Mouse (Mus musculus) adrenal gland, postnatal 4 days (tissue): ENCODE measurements around the gene Dek. TPM values are rescaled to one million over a fixed set of nuclear protein-coding genes. Genes with fewer than 3 reads are reported as not detected.

Experiments used
- DNase-seq, 2 experiments: peaks; one replicate each; pipeline ENCODE4 v3.0.0; 2021 to 2022; ENCODE audit warnings: low spot score in 2 of 2, mixed read lengths in 2 of 2
- total RNA-seq, 2 experiments: library from RNA; stranded (reverse); gene quantifications; 2 replicates each; pipeline ENCODE4 v1.2.3; 2021

The Dek gene
- total RNA-seq, 2 experiments from 2014 or later, result 122 to 142 TPM

- no peak for DNase-seq
Measured at GRCm38 (mm10) chr13:47112056-47112455, 6.1 kb upstream of the Dek start.

GRCm38 (mm10) chr13:47111185-47111584, 5.2 kb upstream of the Dek start:
- DNase-seq, result no peak

GRCm38 (mm10) chr13:47109239-47109638, 3.2 kb upstream of the Dek start:
- DNase-seq, result no peak

GRCm38 (mm10) chr13:47106580-47106888, 533 bp upstream of the Dek start:
- DNase-seq, result no peak

GRCm38 (mm10) chr13:47104856-47105541, 1.0 kb downstream of the Dek start:
- no peak for DNase-seq

GRCm38 (mm10) chr13:47104146-47104545, 1.9 kb downstream of the Dek start:
- DNase-seq, result no peak

- DNase-seq, result no peak
Measured at GRCm38 (mm10) chr13:47100587-47100986, 5.4 kb downstream of the Dek start.

- no peak for DNase-seq
Measured at GRCm38 (mm10) chr13:47099265-47099664, 6.7 kb downstream of the Dek start.

- DNase-seq, result no peak
Measured at GRCm38 (mm10) chr13:47096591-47096990, 9.4 kb downstream of the Dek start.

GRCm38 (mm10) chr13:47093791-47094190, 12.2 kb downstream of the Dek start:
- no peak for DNase-seq

- DNase-seq, result no peak
Measured at GRCm38 (mm10) chr13:47089271-47089670, 16.7 kb downstream of the Dek start.

GRCm38 (mm10) chr13:47088433-47088832, 17.6 kb downstream of the Dek start:
- no peak for DNase-seq

GRCm38 (mm10) chr13:47080905-47081505, 25.0 kb downstream of the Dek start:
- no peak for DNase-seq

- no peak for DNase-seq
Measured at GRCm38 (mm10) chr13:47078799-47079198, 27.2 kb downstream of the Dek start.

- DNase-seq, result no peak
Measured at GRCm38 (mm10) chr13:47077367-47077766, 28.6 kb downstream of the Dek start.

GRCm38 (mm10) chr13:47076156-47076555, 29.8 kb downstream of the Dek start:
- no peak for DNase-seq

GRCm38 (mm10) chr13:47072484-47072883, 33.5 kb downstream of the Dek start:
- no peak for DNase-seq

GRCm38 (mm10) chr13:47071871-47072270, 34.1 kb downstream of the Dek start:
- no peak for DNase-seq

GRCm38 (mm10) chr13:47070329-47071080, 35.5 kb downstream of the Dek start:
- DNase-seq, result no peak

- DNase-seq, result no peak
Measured at GRCm38 (mm10) chr13:47067001-47067400, 39.0 kb downstream of the Dek start.

GRCm38 (mm10) chr13:47066516-47066915, 39.5 kb downstream of the Dek start:
- DNase-seq, result no peak

- no peak for DNase-seq
Measured at GRCm38 (mm10) chr13:47063985-47064760, 41.8 kb downstream of the Dek start.
